Mouse (Mus musculus): ENCODE results near the gene Pard6b.
"Not testable (repeated sequence)": the region's sequence is repeated elsewhere in the genome, so short reads cannot be mapped to it uniquely, and the experiment has no call there.

Gene Pard6b

DNA sequence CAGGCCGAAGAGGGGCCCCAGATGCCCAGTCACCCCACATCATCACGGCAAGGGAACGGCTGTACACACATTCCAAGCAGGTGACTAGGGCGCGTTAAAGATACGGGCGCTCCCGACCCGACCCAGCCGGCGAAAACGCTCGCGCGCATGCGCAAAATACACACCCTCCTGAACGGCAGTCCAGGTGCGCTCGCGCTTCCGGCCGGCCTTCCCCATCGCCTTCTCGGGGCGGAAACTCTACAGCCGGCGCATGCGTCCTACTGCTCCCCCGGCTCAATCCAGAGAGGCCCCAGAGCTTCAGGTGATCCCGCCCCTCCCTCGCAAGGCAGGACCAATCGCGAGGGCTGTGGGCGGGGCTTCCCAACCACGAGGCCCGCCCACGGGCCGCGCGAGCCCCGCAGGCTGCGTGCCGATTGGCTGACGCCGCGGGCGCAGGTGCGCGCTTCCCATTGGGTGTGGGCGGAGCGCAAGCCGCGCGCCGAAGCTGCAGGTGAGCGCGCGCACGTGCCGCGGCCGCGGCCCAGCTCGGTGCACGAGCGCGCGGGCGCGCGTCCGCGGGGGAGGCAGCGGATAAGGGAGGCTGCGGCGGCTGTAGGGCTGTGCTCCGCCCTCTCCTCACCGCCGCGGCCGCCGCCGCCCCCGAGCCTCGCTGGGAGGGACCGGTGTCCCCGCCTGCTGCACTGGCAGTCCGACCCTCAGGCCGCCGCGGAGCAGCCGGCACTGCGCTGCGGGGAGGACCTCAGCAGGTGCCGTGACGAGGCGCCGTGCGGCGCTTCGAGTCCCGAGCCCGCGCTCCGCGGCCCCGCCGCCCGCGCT lies at the start of gene Pard6b:
Gene Pard6b (plus strand): TSS at position 574 of the 816 bp plus-strand sequence.
- DNase-seq (ENCODE audit: low spot score in 2 of 2), result peak; percentile 91 to 93

DNA sequence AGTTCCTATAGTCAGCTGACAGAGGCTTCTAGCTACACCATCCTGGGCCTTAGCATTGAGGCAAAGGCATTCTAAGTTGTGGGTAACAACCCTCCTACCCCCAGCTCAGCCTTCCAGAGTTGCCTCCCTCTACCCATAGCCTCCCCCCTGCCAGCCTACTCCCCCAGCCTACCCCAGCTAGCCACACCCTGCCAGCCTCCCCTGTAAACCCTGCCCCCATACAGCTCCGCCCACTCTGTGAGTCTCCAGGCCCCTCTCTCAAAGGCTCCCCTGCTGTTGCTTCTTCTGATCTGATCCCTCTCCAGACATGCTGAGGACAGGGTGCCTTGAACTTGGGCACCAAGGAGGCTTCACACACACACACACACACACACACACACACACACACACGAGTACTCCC lies 49.0 kb upstream of the Pard6b start:
- no peak for DNase-seq (ENCODE audit: low spot score in 2 of 2)

- DNase-seq (ENCODE audit: low spot score in 2 of 2), result no peak
These were observed 46.9 kb upstream of the Pard6b start for GRCm38 (mm10) chr2:168033905-168034304.

DNA sequence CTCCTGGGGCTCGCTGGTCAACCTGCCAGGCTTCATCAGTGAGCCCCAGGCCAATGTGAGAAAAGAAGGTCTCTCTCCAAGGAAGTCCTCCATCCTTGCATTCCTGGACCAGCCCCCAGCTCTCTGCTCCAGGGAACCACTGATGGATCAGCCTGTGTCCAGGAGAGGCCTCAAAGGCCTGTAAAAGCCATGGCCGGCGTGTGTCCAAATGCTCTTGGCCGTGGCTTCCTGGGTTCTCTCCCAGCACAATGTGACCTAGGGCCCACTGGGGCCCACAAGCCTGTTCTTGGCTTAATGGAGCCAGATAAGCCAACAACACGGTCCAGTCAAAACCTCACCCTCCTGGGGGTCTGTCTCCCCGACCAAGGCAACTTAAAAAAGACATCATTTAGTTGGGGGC lies 44.9 kb upstream of the Pard6b start:
- DNase-seq (ENCODE audit: low spot score in 2 of 2), result no peak

- no peak for DNase-seq (ENCODE audit: low spot score in 2 of 2)
These were observed 43.7 kb upstream of the Pard6b start for GRCm38 (mm10) chr2:168037063-168037462.

GRCm38 (mm10) chr2:168040751-168041150 lies 40.1 kb upstream of the Pard6b start:
- no peak for DNase-seq (ENCODE audit: low spot score in 2 of 2)

DNA sequence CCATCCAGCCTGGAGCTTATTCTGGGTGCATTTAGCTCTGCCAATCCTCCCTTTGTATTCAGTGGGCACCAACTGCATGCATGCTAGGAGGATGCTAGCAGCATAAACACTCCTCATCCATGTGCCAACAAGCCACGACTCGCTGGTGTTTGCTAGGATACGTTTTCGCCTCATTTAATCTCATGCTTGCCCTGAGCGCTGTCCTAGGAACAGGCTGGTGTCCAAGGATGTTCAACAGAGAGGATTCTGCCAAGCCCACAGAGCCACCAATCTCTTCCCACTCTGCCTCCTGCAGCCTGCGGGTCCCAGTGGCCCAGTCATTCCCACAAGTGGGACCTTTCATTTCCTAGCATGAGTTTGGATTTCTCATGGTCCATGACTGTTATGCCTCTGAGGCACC lies 38.8 kb upstream of the Pard6b start:
- no peak for DNase-seq (ENCODE audit: low spot score in 2 of 2)

GRCm38 (mm10) chr2:168044681-168045287 lies 36.0 kb upstream of the Pard6b start:
- no peak for DNase-seq (ENCODE audit: low spot score in 2 of 2)

- DNase-seq (ENCODE audit: low spot score in 2 of 2), result no peak
These were observed 35.4 kb upstream of the Pard6b start for GRCm38 (mm10) chr2:168045357-168045756.

GRCm38 (mm10) chr2:168045771-168046170 lies 35.0 kb upstream of the Pard6b start:
- DNase-seq (ENCODE audit: low spot score in 2 of 2), result no peak

- no peak for DNase-seq (ENCODE audit: low spot score in 2 of 2)
These were observed 34.3 kb upstream of the Pard6b start for GRCm38 (mm10) chr2:168046467-168046866.

GRCm38 (mm10) chr2:168049002-168049635 lies 31.7 kb upstream of the Pard6b start:
- peak in 1 of 2 experiments; percentile 38 for DNase-seq (ENCODE audit: low spot score in 2 of 2)

DNA sequence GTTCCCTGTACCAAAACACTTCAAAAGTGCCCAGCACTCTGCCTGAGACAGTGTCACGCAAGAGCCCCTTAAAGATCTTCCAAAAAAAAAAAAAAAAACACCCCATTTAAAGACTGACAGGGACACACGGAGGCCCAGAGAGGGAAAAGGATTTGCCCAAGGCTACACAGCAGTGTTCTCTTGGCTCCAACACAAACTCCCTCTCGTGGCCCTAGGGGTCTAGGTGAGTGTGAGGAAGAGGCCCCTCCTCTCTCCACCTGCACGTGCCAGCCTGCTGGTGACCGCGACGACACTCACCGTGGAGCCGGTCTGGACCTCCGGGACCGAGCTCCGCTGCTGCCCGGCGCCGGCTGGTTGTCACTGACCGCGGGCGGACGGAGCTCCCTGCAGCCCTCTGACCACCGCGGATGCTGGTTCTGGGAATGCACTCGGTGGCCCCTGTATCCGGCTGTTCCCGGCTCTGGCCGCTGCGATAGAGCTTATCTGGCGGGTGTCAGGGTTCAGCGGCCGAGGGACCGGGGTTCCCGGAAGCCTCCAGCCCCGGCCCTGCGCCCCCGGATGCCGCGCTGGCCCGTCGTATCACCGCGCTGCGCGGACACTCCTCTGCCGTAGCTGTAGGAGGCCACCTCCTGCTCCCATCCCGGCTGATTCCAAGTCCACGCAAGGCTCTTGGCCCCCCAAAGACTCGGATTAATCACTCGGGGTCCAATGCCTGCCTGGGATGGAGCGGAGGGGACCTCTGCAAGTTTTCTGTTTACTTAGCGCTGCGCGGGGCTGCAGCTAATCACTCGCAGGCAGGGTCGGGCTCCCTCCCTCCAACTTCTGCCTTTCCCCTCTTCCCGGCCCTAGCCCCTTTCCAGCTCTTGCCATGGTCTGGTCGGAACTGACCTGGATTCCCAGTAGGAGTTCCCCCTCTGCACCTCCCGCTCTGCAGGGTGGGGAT lies 30.5 kb upstream of the Pard6b start:
- peak in 1 of 2 experiments; percentile 34 for DNase-seq (ENCODE audit: low spot score in 2 of 2)

GRCm38 (mm10) chr2:168052156-168052555 lies 28.6 kb upstream of the Pard6b start:
- no peak for DNase-seq (ENCODE audit: low spot score in 2 of 2)

DNA sequence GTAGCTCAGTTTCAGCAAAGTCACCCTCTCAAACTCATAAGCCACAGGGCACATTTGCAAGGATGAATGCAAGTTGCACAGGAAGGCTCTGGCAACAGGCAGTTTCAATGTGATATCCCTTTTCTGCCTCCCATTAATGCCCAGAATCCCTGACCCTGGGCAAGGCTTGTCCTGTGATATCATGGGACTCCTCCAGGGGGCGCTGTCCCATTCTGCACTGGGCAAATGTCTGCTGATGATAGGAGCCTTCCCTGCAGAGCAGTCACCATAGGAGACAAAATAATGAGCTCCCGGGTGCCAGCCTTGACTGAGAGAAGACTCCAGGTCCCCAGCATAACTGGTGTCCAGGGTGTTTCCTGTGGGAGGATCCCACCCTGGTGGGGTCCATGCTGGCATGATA lies 28.1 kb upstream of the Pard6b start:
- DNase-seq (ENCODE audit: low spot score in 2 of 2), result no peak

DNA sequence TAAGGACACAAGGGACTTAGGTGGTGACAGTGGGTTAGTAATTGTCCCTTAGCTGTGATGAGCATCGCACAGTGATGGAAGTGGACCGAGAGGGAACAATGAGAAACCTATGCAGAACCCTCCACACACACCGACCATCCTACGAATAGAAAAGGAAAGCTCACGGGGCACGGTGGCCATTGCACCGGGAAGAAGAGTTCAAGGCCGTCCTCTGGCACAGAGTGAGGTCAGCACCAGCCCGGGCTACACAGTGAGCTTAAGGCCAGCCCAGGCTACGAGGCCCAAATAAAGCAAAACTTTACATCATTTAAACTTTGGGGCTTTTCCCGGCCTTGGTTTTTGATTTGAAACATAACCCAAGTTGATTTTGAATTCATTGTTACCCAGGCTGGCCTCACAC lies 26.7 kb upstream of the Pard6b start:
- no peak for DNase-seq (ENCODE audit: low spot score in 2 of 2)

DNA sequence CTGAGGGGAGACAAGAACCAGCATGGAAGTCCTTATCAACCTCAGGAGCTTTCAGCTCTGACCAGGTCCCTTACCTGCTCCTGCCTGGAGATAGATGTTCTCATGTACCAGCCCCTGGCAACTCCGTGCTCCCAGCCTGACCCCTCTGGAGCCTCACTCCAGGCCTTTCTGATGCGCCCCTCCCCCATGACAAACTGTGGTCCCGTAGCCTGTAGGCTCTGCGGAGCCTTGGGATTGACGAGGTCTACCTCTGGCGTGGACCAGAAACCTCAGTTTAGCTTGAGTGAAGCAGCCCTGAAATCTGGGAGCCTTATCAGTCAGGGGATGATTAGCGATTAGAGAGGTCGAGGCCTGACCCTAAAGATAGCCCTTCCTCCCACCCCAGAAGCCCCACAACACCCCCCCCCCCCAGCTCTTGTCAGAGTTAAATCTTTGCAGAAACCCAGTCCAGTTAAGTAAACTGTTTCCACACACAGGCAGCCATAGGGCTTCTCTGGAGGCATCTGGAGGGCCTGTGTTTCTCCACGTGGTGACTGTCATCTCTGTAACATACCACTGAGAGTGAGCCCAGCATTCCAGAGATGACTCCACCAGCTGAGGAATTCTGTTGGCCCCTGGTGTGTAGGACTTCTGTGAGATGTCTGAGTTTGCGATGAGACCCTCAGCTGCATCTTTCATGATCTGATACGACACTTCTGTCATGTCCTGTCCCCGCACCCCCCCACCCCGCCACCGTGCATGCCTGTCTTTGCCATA lies 24.7 kb upstream of the Pard6b start:
- DNase-seq (ENCODE audit: low spot score in 2 of 2), result no peak

GRCm38 (mm10) chr2:168056666-168056933 lies 24.2 kb upstream of the Pard6b start:
- DNase-seq (ENCODE audit: low spot score in 2 of 2), result no peak

GRCm38 (mm10) chr2:168057876-168058275 lies 22.9 kb upstream of the Pard6b start:
- not testable (repeated sequence) for DNase-seq (ENCODE audit: low spot score in 2 of 2)

DNA sequence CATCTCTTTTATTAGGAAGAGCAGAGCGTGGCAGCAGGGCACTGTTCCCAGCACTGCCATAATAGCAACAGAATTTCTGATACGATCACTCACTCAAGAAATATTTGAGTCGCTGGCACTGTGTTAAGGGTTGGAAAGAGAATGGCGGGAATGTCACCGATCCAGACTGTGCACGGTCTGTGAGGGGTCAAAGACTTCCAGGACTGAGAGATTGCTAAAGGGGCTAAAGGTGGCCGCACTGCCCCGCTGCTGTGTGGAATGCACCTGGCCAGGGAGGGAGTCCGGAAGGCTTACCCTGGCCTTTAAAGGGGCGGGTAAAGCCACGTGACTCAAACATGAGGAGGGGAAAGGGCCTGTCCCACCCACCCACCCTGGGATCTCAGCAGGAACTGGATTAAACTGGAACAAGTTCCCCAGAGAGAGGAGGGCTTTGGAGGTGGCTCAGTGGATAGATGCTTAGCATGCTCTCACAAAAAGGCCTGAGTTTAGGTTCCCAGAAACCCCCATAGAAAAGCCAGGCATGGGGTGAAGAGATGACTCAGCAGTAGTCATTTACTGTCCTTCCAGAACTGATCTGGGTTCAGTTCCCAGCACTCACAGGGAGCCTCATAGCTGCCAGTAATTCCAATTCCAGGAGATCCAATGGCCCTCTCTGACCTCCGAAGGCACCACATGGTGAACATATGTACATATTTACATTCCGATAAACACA lies 22.2 kb upstream of the Pard6b start:
- no peak for DNase-seq (ENCODE audit: low spot score in 2 of 2)
